ENCODE assay signal across 23 mouse cellular contexts in the genomic region with DNA sequence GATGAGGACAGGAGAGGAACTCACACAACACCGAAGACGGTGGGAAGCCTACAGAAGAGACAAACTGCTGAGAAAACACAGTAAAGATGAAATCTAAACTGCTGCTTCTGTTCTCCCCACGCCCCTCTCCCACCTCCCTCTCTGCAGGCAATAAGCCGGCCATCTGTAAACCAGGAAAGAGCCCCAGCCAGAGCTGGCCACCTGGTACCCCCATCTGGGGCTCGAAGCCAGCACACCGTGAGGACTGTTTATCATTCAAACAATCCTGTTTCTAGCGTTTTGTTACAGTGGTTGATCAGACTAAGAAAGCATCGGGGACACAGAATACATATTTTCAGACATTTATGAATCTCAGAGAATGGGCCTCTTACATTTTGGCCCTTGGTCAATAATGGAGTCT.
DNase-seq lines count a peak whose midpoint lies in the region; ATAC-seq and TF ChIP-seq lines count a peak whose summit lies in the region.
"Had no signal": no experiment of that assay in that cellular context is flagged by ENCODE, and none has a peak within 500 bp of the region (broad histone marks: within the 10 kb centered on the region; RNA-seq: fewer than 3 reads in every experiment).

No protein-coding gene starts in this region.

- 44% methylated on average over 8 of the region's 8 CpGs for WGBS in intestine, embryonic 14.5 days
- 53% methylated on average over 8 of the region's 8 CpGs for WGBS in intestine, embryonic 15.5 days
- WGBS in midbrain, embryonic 10.5 days = 79% methylated on average over 8 of the region's 8 CpGs
- 76% methylated on average over 8 of the region's 8 CpGs for WGBS in midbrain, embryonic 11.5 days
- 28% methylated on average over 8 of the region's 8 CpGs for WGBS in kidney, embryonic 14.5 days

- no peaks in the 10 kb centered on the region for H3K36me3 ChIP-seq in intestine, embryonic 14.5 days (ENCODE audit: control insufficient read depth, insufficient read depth, low read length)
- no peaks in the 10 kb centered on the region for H3K36me3 ChIP-seq in intestine, embryonic 15.5 days
- H3K36me3 ChIP-seq in midbrain, embryonic 10.5 days = no peaks in the 10 kb centered on the region
- H3K36me3 ChIP-seq in midbrain, embryonic 11.5 days (ENCODE audit: control insufficient read depth, insufficient read depth, low read length) = no peaks in the 10 kb centered on the region
- no peaks in the 10 kb centered on the region for H3K36me3 ChIP-seq in kidney, embryonic 14.5 days (ENCODE audit: control insufficient read depth, insufficient read depth, low read length)
- H3K36me3 ChIP-seq: embryonic facial prominence, embryonic 13.5 days; embryonic facial prominence, embryonic 15.5 days; forebrain, embryonic 10.5 days; forebrain, embryonic 12.5 days had no signal

- no peak overlapping the region for H3K4me2 ChIP-seq in intestine, embryonic 14.5 days (ENCODE audit: low read length)
- H3K4me2 ChIP-seq in intestine, embryonic 15.5 days (replicated peaks) = no peak overlapping the region
- no peak overlapping the region for H3K4me2 ChIP-seq in midbrain, embryonic 11.5 days
- no peak overlapping the region for H3K4me2 ChIP-seq in kidney, embryonic 14.5 days (replicated peaks; ENCODE audit: low read depth, low read length)
- H3K4me2 ChIP-seq: embryonic facial prominence, embryonic 13.5 days; embryonic facial prominence, embryonic 15.5 days; forebrain, embryonic 12.5 days had no signal

- TF ChIP-seq POLR2A in brain, embryonic 14.5 days (IDR thresholded peaks at IDR 0.05; ENCODE audit: borderline replicate concordance, extremely low read depth, insufficient read depth, insufficient read length, poor library complexity, severe bottlenecking) = no peak

- H3K4me3 ChIP-seq in intestine, embryonic 14.5 days (ENCODE audit: low read depth, low read length) = no peak overlapping the region
- H3K4me3 ChIP-seq in intestine, embryonic 15.5 days (replicated peaks) = no peak overlapping the region
- H3K4me3 ChIP-seq in midbrain, embryonic 10.5 days = no peak overlapping the region
- H3K4me3 ChIP-seq in midbrain, embryonic 11.5 days (ENCODE audit: low read depth, low read length) = no peak overlapping the region
- no peak overlapping the region for H3K4me3 ChIP-seq in kidney, embryonic 14.5 days (ENCODE audit: low read length)
- H3K4me3 ChIP-seq: embryonic facial prominence, embryonic 13.5 days; embryonic facial prominence, embryonic 15.5 days; erythroblast, embryonic 14.5 days; forebrain, embryonic 10.5 days; forebrain, embryonic 12.5 days had no signal

- no peak for TF ChIP-seq CTCF in brain, embryonic 14.5 days (IDR thresholded peaks at IDR 0.05; ENCODE audit: borderline replicate concordance, extremely low read depth, insufficient read depth, insufficient read length)

- H3K4me1 ChIP-seq in intestine, embryonic 14.5 days (replicated peaks; ENCODE audit: control insufficient read depth, insufficient read depth, low read length) = no peaks in the 10 kb centered on the region
- no peaks in the 10 kb centered on the region for H3K4me1 ChIP-seq in intestine, embryonic 15.5 days (replicated peaks)
- no peaks in the 10 kb centered on the region for H3K4me1 ChIP-seq in midbrain, embryonic 10.5 days
- H3K4me1 ChIP-seq in midbrain, embryonic 11.5 days (ENCODE audit: control insufficient read depth, insufficient read depth, low read length) = no peaks in the 10 kb centered on the region
- H3K4me1 ChIP-seq in kidney, embryonic 14.5 days (ENCODE audit: control insufficient read depth, insufficient read depth, low read length) = no peaks in the 10 kb centered on the region
- H3K4me1 ChIP-seq: embryonic facial prominence, embryonic 13.5 days; embryonic facial prominence, embryonic 15.5 days; forebrain, embryonic 10.5 days had no signal

- H3K27me3 ChIP-seq in intestine, embryonic 14.5 days (replicated peaks; ENCODE audit: control insufficient read depth, insufficient read depth, low read length) = no peaks in the 10 kb centered on the region
- no peaks in the 10 kb centered on the region for H3K27me3 ChIP-seq in intestine, embryonic 15.5 days (replicated peaks)
- no peaks in the 10 kb centered on the region for H3K27me3 ChIP-seq in midbrain, embryonic 10.5 days (ENCODE audit: low read depth, poor library complexity, severe bottlenecking)
- H3K27me3 ChIP-seq in midbrain, embryonic 11.5 days (ENCODE audit: control insufficient read depth, insufficient read depth, low read length) = no peaks in the 10 kb centered on the region
- no peaks in the 10 kb centered on the region for H3K27me3 ChIP-seq in kidney, embryonic 14.5 days (ENCODE audit: control insufficient read depth, insufficient read depth, low read length)
- H3K27me3 ChIP-seq: embryonic facial prominence, embryonic 13.5 days; embryonic facial prominence, embryonic 15.5 days; forebrain, embryonic 12.5 days had no signal

- no peak overlapping the region for H3K27ac ChIP-seq in intestine, embryonic 14.5 days (ENCODE audit: low read depth)
- H3K27ac ChIP-seq in intestine, embryonic 15.5 days = no peak overlapping the region
- H3K27ac ChIP-seq in midbrain, embryonic 10.5 days (replicated peaks) = no peak overlapping the region
- H3K27ac ChIP-seq in midbrain, embryonic 11.5 days (ENCODE audit: low read depth, low read length) = no peak overlapping the region
- H3K27ac ChIP-seq in kidney, embryonic 14.5 days (ENCODE audit: low read depth, low read length) = no peak overlapping the region
- H3K27ac ChIP-seq: embryonic facial prominence, embryonic 13.5 days; embryonic facial prominence, embryonic 15.5 days; forebrain, embryonic 10.5 days; forebrain, embryonic 12.5 days had no signal

- no peak for ATAC-seq in intestine, embryonic 14.5 days (replicated peaks; ENCODE audit: low FRiP score, low TSS enrichment, low read depth)
- ATAC-seq in intestine, embryonic 15.5 days = no peak
- ATAC-seq in midbrain, embryonic 11.5 days (ENCODE audit: low FRiP score) = no peak
- no peak for ATAC-seq in kidney, embryonic 14.5 days (ENCODE audit: low FRiP score, low TSS enrichment)
- ATAC-seq: forebrain, embryonic 14.5 days; forebrain, embryonic 16.5 days had no signal

- DNase-seq in cerebellum, postnatal 14 days = peak; percentile 33 to 51
- no peak for DNase-seq in cerebellum, adult 11 months
- peak; percentile 46 for DNase-seq in intestine, embryonic 14.5 days (ENCODE audit: low spot score)
- peak; percentile 9 for DNase-seq in midbrain, embryonic 10.5 days (ENCODE audit: low spot score)
- no peak for DNase-seq in midbrain, embryonic 11.5 days (ENCODE audit: low spot score, missing footprints)
- DNase-seq in brain, embryonic 14.5 days (ENCODE audit: low read depth) = peak; percentile 29
- DNase-seq: adrenal gland, adult 2 months; adrenal gland, postnatal 10 days; adrenal gland, postnatal 25 days; cerebellum, adult 11-12 months; cerebellum, adult 8-10 months; cerebellum, adult 9-11 months; cerebellum, postnatal 36 days; embryo, embryonic 11 days had no signal

- H3K9ac ChIP-seq in intestine, embryonic 14.5 days (ENCODE audit: low read length) = no peak overlapping the region
- no peak overlapping the region for H3K9ac ChIP-seq in intestine, embryonic 15.5 days
- H3K9ac ChIP-seq in midbrain, embryonic 11.5 days (ENCODE audit: low read length) = no peak overlapping the region
- H3K9ac ChIP-seq in kidney, embryonic 14.5 days (ENCODE audit: low read depth, low read length) = no peak overlapping the region
- H3K9ac ChIP-seq: embryonic facial prominence, embryonic 13.5 days; embryonic facial prominence, embryonic 15.5 days; forebrain, embryonic 12.5 days had no signal

- no peaks in the 10 kb centered on the region for H3K9me3 ChIP-seq in intestine, embryonic 14.5 days (ENCODE audit: control insufficient read depth, low read length)
- no peaks in the 10 kb centered on the region for H3K9me3 ChIP-seq in intestine, embryonic 15.5 days
- no peaks in the 10 kb centered on the region for H3K9me3 ChIP-seq in midbrain, embryonic 10.5 days (replicated peaks)
- H3K9me3 ChIP-seq in midbrain, embryonic 11.5 days (ENCODE audit: control insufficient read depth, low read length) = no peaks in the 10 kb centered on the region
- H3K9me3 ChIP-seq in kidney, embryonic 14.5 days (ENCODE audit: control insufficient read depth, low read length) = no peaks in the 10 kb centered on the region
- H3K9me3 ChIP-seq: embryonic facial prominence, embryonic 13.5 days; embryonic facial prominence, embryonic 15.5 days; forebrain, embryonic 10.5 days; forebrain, embryonic 12.5 days had no signal

Comparison
In these comparisons a context has a peak if more than half of its experiments do, and no peak if none do; other contexts are left out.
1. DNase-seq: peak in cerebellum, postnatal 14 days (2 of 2), intestine, embryonic 14.5 days (single experiment), midbrain, embryonic 10.5 days (single experiment) and brain, embryonic 14.5 days (single experiment); none in cerebellum, adult 11 months (single experiment) and midbrain, embryonic 11.5 days (single experiment).